Mouse (Mus musculus) heart, embryonic 14.5 days (tissue): ENCODE data around the gene Tomm20l. TPM values are rescaled to one million over a fixed set of nuclear protein-coding genes. Genes with fewer than 3 reads are reported as not detected.

Experiments used
- ATAC-seq: fragments of 200-750 bp; cut with Nextera tagmentation; 2 replicates; pipeline ENCODE4 v1.8.0; 2017; ENCODE audit warnings: low read depth, moderate TSS enrichment; ENCODE audit not compliant: insufficient number of reproducible peaks, insufficient read depth, low FRiP score
- H3K27ac ChIP-seq, 2 experiments: fragments of 200-500 bp in 1 of 2; fragments of 300-500 bp in 1 of 2; sonication (generic) in 1 of 2; replicated peaks in 1 of 2; 2 replicates each; pipeline ENCODE4 v1.5.1; 2012 to 2014; ENCODE audit warnings: low read depth in 2 of 2, low read length in 2 of 2, control low read depth in 1 of 2, mild to moderate bottlenecking in 1 of 2, mixed read lengths in 1 of 2; ENCODE audit not compliant: control insufficient read depth in 1 of 2, insufficient read depth in 1 of 2
- H3K27me3 ChIP-seq: fragments of 300-500 bp; sonication (generic); 2 replicates; pipeline ENCODE4 v1.6.1; 2014; ENCODE audit warnings: mild to moderate bottlenecking, low read length, control low read depth; ENCODE audit not compliant: control insufficient read depth, insufficient read depth
- H3K36me3 ChIP-seq: fragments of 300-500 bp; sonication (generic); 2 replicates; pipeline ENCODE4 v1.6.1; 2014; ENCODE audit warnings: mild to moderate bottlenecking, control low read depth, low read length, mixed read lengths; ENCODE audit not compliant: control insufficient read depth, insufficient read depth
- H3K4me1 ChIP-seq, 2 experiments: fragments of 200-500 bp in 1 of 2; fragments of 300-500 bp in 1 of 2; sonication (generic) in 1 of 2; 2 replicates each; pipeline ENCODE4 v1.6.1; 2012 to 2014; ENCODE audit warnings: low read length in 2 of 2, control low read depth in 1 of 2, mixed read lengths in 1 of 2; ENCODE audit not compliant: control insufficient read depth in 2 of 2, insufficient read depth in 2 of 2
- H3K4me2 ChIP-seq: fragments of 300-500 bp; sonication (generic); 2 replicates; pipeline ENCODE4 v1.6.1; 2014; ENCODE audit warnings: mild to moderate bottlenecking, low read length
- H3K4me3 ChIP-seq, 2 experiments: fragments of 200-500 bp in 1 of 2; fragments of 300-500 bp in 1 of 2; sonication (generic) in 1 of 2; 2 replicates each; pipeline ENCODE4 v1.5.1; 2012 to 2014; ENCODE audit warnings: low read length in 2 of 2, mild to moderate bottlenecking in 2 of 2, control low read depth in 1 of 2, low read depth in 1 of 2, moderate library complexity in 1 of 2; ENCODE audit not compliant: control insufficient read depth in 1 of 2, insufficient read depth in 1 of 2
- H3K9ac ChIP-seq: fragments of 300-500 bp; sonication (generic); 2 replicates; pipeline ENCODE4 v1.6.1; 2014; ENCODE audit warnings: mild to moderate bottlenecking, low read length
- H3K9me3 ChIP-seq: fragments of 300-500 bp; sonication (generic); 2 replicates; pipeline ENCODE4 v1.6.1; 2016; ENCODE audit warnings: low read length, control low read depth; ENCODE audit not compliant: control insufficient read depth
- WGBS: fragments of 180-500 bp; shearing (Covaris S2); extraction: QIAGEN DNeasy Blood & Tissue Kit; methylation state at CpG from one replicate; pipeline ENCODE4 v1.1.7; 2014; 5-methylcytosine and 5-hydroxymethylcytosine counted together
- polyA plus RNA-seq: library from polyadenylated mRNA; unstranded; fragments of >200 nt; fragmentation: Nextera tagmentation; extraction: Ambion mirVana; gene quantifications from 2 replicates; pipeline ENCODE4 v1.2.1, GENCODE M21; 2014

Gene Tomm20l
- polyA plus RNA-seq, 1 experiment from 2014 or later, result not detected

GRCm38 (mm10) chr12:71136974-71137491 lies 25.8 kb downstream of the Tomm20l start:
- peak overlapping the region; percentile 97 for H3K9ac ChIP-seq
- H3K4me2 ChIP-seq, result peak overlapping the region; percentile 94
- no peaks in the 10 kb centered on the region for H3K27me3 ChIP-seq
- under 1% methylated on average over 30 of the region's 30 CpGs for WGBS
- H3K36me3 ChIP-seq, result peaks cover 41% of the 10 kb centered on the region
- peaks cover 0 to 8% of the 10 kb centered on the region in 2 experiments; a peak in 2 of 4 replicates for H3K4me1 ChIP-seq
- ATAC-seq, result peak; percentile 60; the same call in 1 of the 2 replicates
- peak overlapping the region; percentile 62 to 88 for H3K27ac ChIP-seq
- no peaks in the 10 kb centered on the region for H3K9me3 ChIP-seq
- peak overlapping the region; percentile 100 for H3K4me3 ChIP-seq

- H3K27ac ChIP-seq, result no peak overlapping the region
- H3K4me1 ChIP-seq, result peaks cover 0 to 8% of the 10 kb centered on the region in 2 experiments; a peak in 2 of 4 replicates
- no peak for ATAC-seq
- 5% methylated on average over 11 of the region's 11 CpGs for WGBS
- H3K36me3 ChIP-seq, result peaks cover 41% of the 10 kb centered on the region
- H3K9ac ChIP-seq, result peak overlapping the region; percentile 97
- peak overlapping the region; percentile 94 for H3K4me2 ChIP-seq
- no peaks in the 10 kb centered on the region for H3K9me3 ChIP-seq
- H3K4me3 ChIP-seq, result peak overlapping the region; percentile 49 to 100
- H3K27me3 ChIP-seq, result no peaks in the 10 kb centered on the region
Measured at GRCm38 (mm10) chr12:71137686-71138085, 26.5 kb downstream of the Tomm20l start.

GRCm38 (mm10) chr12:71139258-71139828 lies 28.1 kb downstream of the Tomm20l start:
- Histone ChIP-seq H3K27ac (no peak overlapping the region), H3K4me2 (no peak overlapping the region), H3K4me3 (no peak overlapping the region), H3K27me3 (no peaks in the 10 kb centered on the region), H3K9me3 (no peaks in the 10 kb centered on the region), H3K4me1 (peaks cover 0 to 8% of the 10 kb centered on the region in 2 experiments; a peak in 2 of 4 replicates), H3K36me3 (peaks cover 42% of the 10 kb centered on the region), H3K9ac (no peak overlapping the region)
- no peak for ATAC-seq
- WGBS, result 77% methylated on average over 5 of the region's 5 CpGs

GRCm38 (mm10) chr12:71141189-71141588 lies 30.0 kb downstream of the Tomm20l start:
- ATAC-seq, result no peak

GRCm38 (mm10) chr12:71147641-71148040 lies 36.4 kb downstream of the Tomm20l start:
- Histone ChIP-seq H3K4me2 (no peak overlapping the region), H3K4me3 (no peak overlapping the region), H3K27me3 (no peaks in the 10 kb centered on the region), H3K9ac (no peak overlapping the region), H3K9me3 (no peaks in the 10 kb centered on the region), H3K36me3 (peaks cover 86% of the 10 kb centered on the region), H3K4me1 (no peaks in the 10 kb centered on the region), H3K27ac (no peak overlapping the region)
- 64% methylated on average over 3 of the region's 3 CpGs for WGBS
- ATAC-seq, result no peak

More at GRCm38 (mm10) chr12:71141189-71141588, 30.0 kb downstream of the Tomm20l start:
- no peaks in the 10 kb centered on the region for H3K27me3 ChIP-seq
- H3K4me3 ChIP-seq, result no peak overlapping the region
- H3K9ac ChIP-seq, result no peak overlapping the region
- H3K9me3 ChIP-seq, result no peaks in the 10 kb centered on the region
- H3K27ac ChIP-seq, result no peak overlapping the region
- peaks cover 60% of the 10 kb centered on the region for H3K36me3 ChIP-seq
- H3K4me2 ChIP-seq, result no peak overlapping the region
- peaks cover 0 to 8% of the 10 kb centered on the region in 2 experiments; a peak in 2 of 4 replicates for H3K4me1 ChIP-seq

GRCm38 (mm10) chr12:71148801-71149200 lies 37.6 kb downstream of the Tomm20l start:
- ATAC-seq, result no peak
- no peak overlapping the region for H3K27ac ChIP-seq
- H3K36me3 ChIP-seq, result peaks cover 87% of the 10 kb centered on the region
- H3K4me1 ChIP-seq, result no peaks in the 10 kb centered on the region
- H3K9ac ChIP-seq, result no peak overlapping the region
- WGBS, result 99% methylated on average over 9 of the region's 9 CpGs
- no peak overlapping the region for H3K4me3 ChIP-seq
- H3K27me3 ChIP-seq, result no peaks in the 10 kb centered on the region
- no peaks in the 10 kb centered on the region for H3K9me3 ChIP-seq
- no peak overlapping the region for H3K4me2 ChIP-seq

GRCm38 (mm10) chr12:71149456-71149855 lies 38.2 kb downstream of the Tomm20l start:
- ATAC-seq, result no peak
- Histone ChIP-seq H3K4me3 (no peak overlapping the region), H3K27me3 (no peaks in the 10 kb centered on the region), H3K36me3 (peaks cover 90% of the 10 kb centered on the region), H3K27ac (no peak overlapping the region), H3K9ac (no peak overlapping the region), H3K9me3 (no peaks in the 10 kb centered on the region), H3K4me2 (no peak overlapping the region), H3K4me1 (no peaks in the 10 kb centered on the region)
- 84% methylated on average over 6 of the region's 6 CpGs for WGBS

- H3K4me1 ChIP-seq, result no peaks in the 10 kb centered on the region
- H3K36me3 ChIP-seq, result peaks cover 90% of the 10 kb centered on the region
- no peaks in the 10 kb centered on the region for H3K9me3 ChIP-seq
- 90% methylated on average over 8 of the region's 8 CpGs for WGBS
- H3K4me3 ChIP-seq, result no peak overlapping the region
- H3K27me3 ChIP-seq, result no peaks in the 10 kb centered on the region
- no peak overlapping the region for H3K9ac ChIP-seq
- H3K27ac ChIP-seq, result no peak overlapping the region
- no peak overlapping the region for H3K4me2 ChIP-seq
- ATAC-seq, result no peak
Measured at GRCm38 (mm10) chr12:71150167-71150566, 38.9 kb downstream of the Tomm20l start.
